Mouse (Mus musculus) myocyte (in vitro differentiated cells): ENCODE measurements around the gene Ets1.

ENCODE experiments used
- CEBPB ChIP-seq: IDR thresholded peaks from 2 replicates; pipeline ENCODE4 v1.6.1; 2011; ENCODE audit warnings: mild to moderate bottlenecking, moderate library complexity; ENCODE audit not compliant: poor library complexity, insufficient read depth, severe bottlenecking
- E2F4 ChIP-seq: IDR thresholded peaks from one replicate; pipeline ENCODE4 v1.6.1; 2011; ENCODE audit warnings: mild to moderate bottlenecking, control low read depth, moderate library complexity; ENCODE audit not compliant: insufficient read depth
- MYOD1 ChIP-seq, 3 experiments: IDR thresholded peaks; one replicate each; pipeline ENCODE4 v1.6.1; 2011; ENCODE audit warnings: control low read depth in 2 of 3, low read depth in 2 of 3, mild to moderate bottlenecking in 2 of 3, moderate library complexity in 1 of 3; ENCODE audit not compliant: insufficient read length in 2 of 3, control insufficient read depth in 1 of 3
- MYOG ChIP-seq, 3 experiments: IDR thresholded peaks; one replicate each; pipeline ENCODE4 v1.6.1; 2011; ENCODE audit warnings: control low read depth in 2 of 3, low read depth in 2 of 3, mild to moderate bottlenecking in 2 of 3; ENCODE audit not compliant: insufficient read length in 2 of 3, control insufficient read depth in 1 of 3, insufficient read depth in 1 of 3
- TCF12 ChIP-seq: IDR thresholded peaks from one replicate; pipeline ENCODE4 v1.6.1; 2011; ENCODE audit warnings: mild to moderate bottlenecking, control low read depth; ENCODE audit not compliant: poor library complexity, insufficient read depth, severe bottlenecking
- USF1 ChIP-seq: IDR thresholded peaks from one replicate; pipeline ENCODE4 v1.6.1; 2011; ENCODE audit warnings: low read depth, mild to moderate bottlenecking, control low read depth, moderate library complexity

DNA sequence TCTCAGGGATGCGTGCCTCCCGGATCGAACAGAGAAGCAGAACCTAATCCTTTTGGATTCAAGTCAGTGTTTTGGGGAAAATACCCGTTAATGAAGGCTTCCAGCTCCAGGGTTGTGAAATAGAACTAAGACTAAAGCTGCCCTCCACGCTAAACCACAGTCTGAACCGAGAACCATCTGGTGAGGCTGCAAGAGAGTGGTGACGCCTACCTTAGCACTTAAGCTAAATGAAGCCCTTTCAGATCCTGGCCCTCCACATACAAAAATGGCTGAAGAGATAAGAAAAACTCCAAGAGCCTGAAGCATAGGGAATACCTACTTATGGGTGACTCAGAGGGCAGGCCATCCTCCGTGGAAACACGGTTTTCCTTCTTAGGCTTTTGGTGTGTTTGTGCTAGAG is 100.0 kb downstream of the Ets1 start:
- TF ChIP-seq MYOD1 (IDR thresholded peaks at IDR 0.05; ENCODE audit: control insufficient read depth in 1 of 3, insufficient read length in 2 of 3, low read depth in 2 of 3): no peak
- TF ChIP-seq USF1: no peak
- no peak for TF ChIP-seq MYOG (IDR thresholded peaks at IDR 0.05; ENCODE audit: control insufficient read depth in 1 of 3, insufficient read depth in 1 of 3, insufficient read length in 2 of 3, low read depth in 2 of 3)
- TF ChIP-seq CEBPB: no peak
- TF ChIP-seq E2F4: no peak
- no peak for TF ChIP-seq TCF12
